In the genomic region with DNA sequence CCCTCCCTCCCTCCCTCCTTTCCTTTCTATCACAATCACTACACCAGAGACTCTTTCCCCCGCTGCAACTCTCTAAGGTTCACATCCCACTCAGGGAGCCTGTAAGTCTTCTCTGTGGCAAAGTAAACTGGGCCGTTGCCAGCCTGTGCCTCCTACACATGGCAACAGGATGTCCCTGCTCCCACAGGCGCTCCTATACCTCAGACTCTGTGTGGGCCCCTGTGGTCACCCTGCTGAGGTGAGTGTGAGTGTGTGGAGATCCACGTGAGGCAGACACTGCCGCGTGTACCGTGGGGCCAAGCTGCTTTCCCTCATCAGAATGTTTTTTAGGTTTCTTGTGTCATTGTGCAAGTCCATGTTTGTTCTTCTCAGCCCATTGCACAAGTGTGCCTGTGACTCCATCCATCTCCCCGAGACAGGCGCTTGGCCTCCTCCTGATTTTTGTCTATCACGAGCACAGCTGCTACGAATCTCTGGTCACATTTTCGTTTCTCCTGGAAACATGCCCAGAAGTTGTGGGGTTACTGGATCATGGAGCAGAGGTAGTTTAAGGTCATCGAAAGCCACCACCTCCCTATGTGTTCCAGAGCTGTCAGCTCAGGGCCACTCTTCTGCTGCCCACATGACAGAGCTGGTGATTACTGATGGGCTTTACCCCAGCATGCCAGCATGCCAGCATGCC, we compare ENCODE assay signal across 9 mouse cellular contexts. TPM values are rescaled to one million over a fixed set of nuclear protein-coding genes. Genes with fewer than 3 reads are reported as not detected.
DNase-seq lines count a peak whose midpoint lies in the region; ATAC-seq and TF ChIP-seq lines count a peak whose summit lies in the region.
"Had no signal": no experiment of that assay in that cellular context is flagged by ENCODE, and none has a peak within 500 bp of the region (broad histone marks: within the 10 kb centered on the region; RNA-seq: fewer than 3 reads in every experiment).

No protein-coding gene starts in this region.

- no peak overlapping the region for H3K27ac ChIP-seq in kidney, postnatal 0 days

- no peaks in the 10 kb centered on the region for H3K36me3 ChIP-seq in kidney, postnatal 0 days (ENCODE audit: insufficient read depth, low read length)

- no peaks in the 10 kb centered on the region for H3K4me1 ChIP-seq in kidney, postnatal 0 days (replicated peaks; ENCODE audit: insufficient read depth, low read length)

- no peak overlapping the region for H3K4me3 ChIP-seq in kidney, postnatal 0 days (replicated peaks; ENCODE audit: low read depth, low read length)

- no peaks in the 10 kb centered on the region for H3K9me3 ChIP-seq in kidney, postnatal 0 days (replicated peaks; ENCODE audit: low read length)

- ATAC-seq in common myeloid progenitor, adult 5-6 weeks (replicated peaks; ENCODE audit: low read depth, poor library complexity, severe bottlenecking): 0 out of 2 replicates have a peak, but pooled peaks have one; percentile 25
- ATAC-seq in kidney, postnatal 0 days (replicated peaks; ENCODE audit: low FRiP score, low read depth): no peak; the same call in 1 of the 2 replicates

- H3K27me3 ChIP-seq in kidney, postnatal 0 days (ENCODE audit: insufficient read depth, low read length): no peaks in the 10 kb centered on the region

- peak; percentile 24 for DNase-seq in layer of hippocampus, adult 11-12 months (ENCODE audit: low spot score)
- no peak for DNase-seq in layer of hippocampus, postnatal 10 days (ENCODE audit: low spot score in 2 of 2)
- DNase-seq in kidney, postnatal 0 days (ENCODE audit: low spot score): peak; percentile 77
- peak; percentile 46 for DNase-seq in ovary, postnatal 14 days (ENCODE audit: low spot score)
- no peak for DNase-seq in thymus, adult 18-20 months
- no peak for DNase-seq in cerebellum, adult 11-12 months
- no peak for DNase-seq in cerebellum, postnatal 10 days

- H3K9ac ChIP-seq in kidney, postnatal 0 days (ENCODE audit: low read depth, low read length): no peak overlapping the region

- WGBS in kidney, postnatal 0 days: 31% methylated on average over 13 of the region's 13 CpGs

- no peak for TF ChIP-seq CTCF in kidney, postnatal 0 days (IDR thresholded peaks at IDR 0.05; ENCODE audit: low read depth)

- H3K4me2 ChIP-seq in kidney, postnatal 0 days (ENCODE audit: low read length): no peak overlapping the region

RNA-seq across cellular contexts. Expression of gene Aspg, which starts 10.3 kb away (rescaled TPM):
- 1 to 10 TPM; 1.5 to 2.7 TPM for total RNA-seq in layer of hippocampus, postnatal 10 days (2021)
- total RNA-seq in common myeloid progenitor, adult 5-6 weeks (2017): not detected in 2 replicates
- 2.2 and 2.3 TPM in 2 replicates for polyA plus RNA-seq in kidney, postnatal 0 days (2015; fragmentation: Nextera tagmentation; extraction: Ambion mirVana)
- total RNA-seq: MEL had no signal

RNA-seq across cellular contexts. Expression of gene Kif26a, which starts 49.8 kb away (rescaled TPM):
- 10 to 100 TPM in 1 of 2 experiments, 1 to 10 TPM in 1; 7.6 to 10.0 TPM for total RNA-seq in layer of hippocampus, postnatal 10 days (2021)
- not detected in 2 replicates for total RNA-seq in common myeloid progenitor, adult 5-6 weeks (2017)
- 2.2 and 2.7 TPM in 2 replicates for polyA plus RNA-seq in kidney, postnatal 0 days (2015; fragmentation: Nextera tagmentation; extraction: Ambion mirVana)

Comparison
In these comparisons a context has a peak if more than half of its experiments do, and no peak if none do; other contexts are left out.
1. DNase-seq: peak in layer of hippocampus, adult 11-12 months (single experiment), kidney, postnatal 0 days (single experiment) and ovary, postnatal 14 days (single experiment); none in layer of hippocampus, postnatal 10 days (0 of 2), thymus, adult 18-20 months (0 of 2), cerebellum, adult 11-12 months (single experiment) and cerebellum, postnatal 10 days (0 of 2).